Mouse (Mus musculus): ENCODE results near the gene Ubap2l.

DNA sequence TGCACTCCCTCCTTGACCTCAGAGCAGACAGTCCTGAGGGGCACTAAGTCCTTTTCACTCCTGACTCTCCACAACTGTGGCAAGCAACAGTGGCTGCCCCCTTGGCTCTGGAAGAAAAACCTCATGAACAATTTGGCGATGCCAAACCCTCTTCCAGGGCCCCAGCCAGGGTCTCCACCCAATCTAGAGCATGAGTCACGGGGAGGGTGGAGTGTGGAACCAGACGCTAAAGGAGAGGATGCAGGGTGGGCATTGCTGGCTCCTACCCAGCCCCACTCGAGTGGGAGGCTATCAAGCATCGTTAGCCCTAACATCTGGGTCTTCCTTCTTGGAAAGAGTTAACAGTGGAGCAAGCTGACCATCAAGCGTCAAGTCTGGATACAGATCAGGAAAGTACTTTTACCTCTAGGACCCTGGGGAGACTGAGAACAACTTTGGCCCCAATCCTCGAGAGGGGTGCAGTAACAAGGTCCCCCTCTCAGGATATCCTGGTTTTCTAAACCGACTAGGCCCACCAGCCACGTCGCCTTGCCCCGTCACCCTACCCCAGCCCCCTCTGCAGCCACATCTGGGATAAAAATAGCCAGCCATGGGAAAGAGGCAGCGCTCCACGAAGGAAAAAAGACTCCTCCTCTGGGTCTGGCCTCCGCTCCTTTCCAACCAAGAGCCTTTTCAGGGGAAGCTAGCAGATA lies 90.2 kb downstream of the Ubap2l start:
- TF ChIP-seq EP300 (optimal IDR thresholded peaks at IDR 0.05) (no peak), CTCF (IDR thresholded peaks at IDR 0.05; ENCODE audit: low read depth) (no peak)

Data from stomach, postnatal 0 days (tissue).